Mouse (Mus musculus) urinary bladder, postnatal 4 days (tissue): ENCODE results near the gene Gm13271.
"Not testable (repeated sequence)": the region's sequence is repeated elsewhere in the genome, so short reads cannot be mapped to it uniquely, and the experiment has no call there.

Experiments
- DNase-seq, 2 experiments: peaks; one replicate each; pipeline ENCODE4 v3.0.0; 2021 to 2022; ENCODE audit warnings: low spot score in 2 of 2

Gm13271 gene

DNA sequence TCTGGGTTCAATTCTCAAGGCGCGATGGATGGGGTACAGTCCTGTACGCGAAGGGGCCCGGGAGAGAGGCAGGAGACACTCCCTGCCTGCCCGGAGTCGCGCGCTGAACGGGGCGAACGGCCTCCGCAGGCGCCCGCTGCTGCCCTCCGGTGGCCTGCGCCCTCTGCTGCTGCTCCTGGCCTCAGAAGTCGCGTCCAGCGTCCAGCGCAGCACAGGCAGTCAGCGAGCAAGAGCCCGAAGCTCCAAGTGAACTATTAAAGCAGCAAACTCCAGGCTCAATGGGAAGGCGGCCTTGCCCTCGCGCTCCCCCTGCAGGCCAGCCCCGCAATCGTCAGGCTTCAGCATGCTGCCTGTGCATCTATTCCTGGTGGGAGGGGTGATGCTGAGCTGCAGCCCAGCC is 5.8 kb downstream of the Gm13271 start:
- peak; percentile 71 to 78 for DNase-seq

DNA sequence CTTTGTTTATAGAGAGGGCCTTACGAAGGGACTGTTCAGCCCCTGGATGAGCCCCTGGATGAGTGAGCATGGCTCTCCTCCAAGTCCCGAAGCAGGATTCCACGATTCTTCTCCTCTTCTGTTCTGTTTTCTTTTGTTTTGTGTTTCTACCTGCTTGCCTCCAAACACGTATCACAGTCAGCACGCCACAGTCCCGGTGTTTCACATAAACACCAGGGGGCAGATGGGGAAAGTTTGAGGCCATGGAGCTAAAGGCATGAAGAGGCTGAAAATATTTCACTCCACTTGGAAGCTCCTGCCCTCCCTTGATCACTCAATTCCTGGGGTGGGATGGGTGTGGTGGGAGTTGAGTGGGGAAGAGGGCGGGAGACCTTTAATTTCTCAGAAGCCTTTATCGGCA is 7.1 kb downstream of the Gm13271 start:
- DNase-seq: peak; percentile 77 to 94

DNA sequence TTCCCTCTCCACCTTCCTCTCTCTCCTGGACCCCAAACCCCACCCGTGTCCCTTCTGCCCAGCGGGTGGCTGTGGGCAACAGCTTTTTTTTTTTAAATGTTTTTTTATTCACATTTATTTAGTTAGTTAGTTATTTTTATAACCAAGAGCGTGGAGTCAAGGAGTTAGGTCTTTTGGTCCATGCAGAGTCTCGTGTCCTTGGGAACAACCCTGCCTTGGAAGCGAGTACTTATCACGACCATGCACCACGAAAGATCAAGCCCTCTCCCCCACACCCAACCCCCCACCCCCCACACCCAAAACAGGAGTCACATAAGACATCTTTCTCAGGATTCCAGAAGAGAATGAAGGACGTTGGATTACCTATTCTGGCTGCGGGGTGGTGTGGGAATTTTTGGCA is 7.7 kb downstream of the Gm13271 start:
- DNase-seq: peak in 1 of 2 experiments; percentile 32

DNA sequence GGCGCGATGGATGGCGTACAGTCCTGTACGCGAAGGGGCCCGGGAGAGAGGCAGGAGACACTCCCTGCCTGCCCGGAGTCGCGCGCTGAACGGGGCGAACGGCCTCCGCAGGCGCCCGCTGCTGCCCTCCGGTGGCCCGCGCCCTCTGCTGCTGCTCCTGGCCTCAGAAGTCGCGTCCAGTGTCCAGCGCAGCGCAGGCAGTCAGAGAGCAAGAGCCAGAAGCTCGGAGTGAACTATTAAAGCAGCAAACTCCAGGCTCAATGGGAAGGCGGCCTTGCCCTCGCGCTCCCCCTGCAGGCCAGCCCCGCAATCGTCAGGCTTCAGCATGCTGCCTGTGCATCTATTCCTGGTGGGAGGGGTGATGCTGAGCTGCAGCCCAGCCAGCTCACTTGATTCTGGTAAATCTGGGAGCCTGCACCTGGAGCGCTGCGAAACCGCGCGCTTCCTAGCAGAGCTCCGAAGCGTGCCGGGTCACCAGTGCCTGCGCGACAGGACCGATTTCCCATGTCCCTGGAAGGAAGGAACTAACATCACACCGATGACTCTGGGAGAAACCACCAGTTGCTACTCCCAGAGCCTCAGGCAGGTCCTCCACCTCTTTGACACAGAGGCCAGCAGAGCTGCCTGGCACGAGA is 8.8 kb downstream of the Gm13271 start:
- DNase-seq: peak in 1 of 2 experiments; percentile 47

DNA sequence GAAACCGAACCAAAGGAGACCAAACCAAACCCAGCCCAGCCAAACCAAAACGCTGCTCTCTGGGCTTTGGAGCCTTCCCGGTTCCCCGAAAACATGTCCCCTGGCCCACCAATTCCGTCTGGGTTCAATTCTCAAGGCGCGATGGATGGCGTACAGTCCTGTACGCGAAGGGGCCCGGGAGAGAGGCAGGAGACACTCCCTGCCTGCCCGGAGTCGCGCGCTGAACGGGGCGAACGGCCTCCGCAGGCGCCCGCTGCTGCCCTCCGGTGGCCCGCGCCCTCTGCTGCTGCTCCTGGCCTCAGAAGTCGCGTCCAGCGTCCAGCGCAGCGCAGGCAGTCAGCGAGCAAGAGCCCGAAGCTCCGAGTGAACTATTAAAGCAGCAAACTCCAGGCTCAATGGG is 18.9 kb downstream of the Gm13271 start, which contains the start of gene Gm13290:
Gene Gm13290, plus strand, starts transcription at position 301 of the 400 bp plus-strand sequence.
- not testable (repeated sequence) for DNase-seq

DNA sequence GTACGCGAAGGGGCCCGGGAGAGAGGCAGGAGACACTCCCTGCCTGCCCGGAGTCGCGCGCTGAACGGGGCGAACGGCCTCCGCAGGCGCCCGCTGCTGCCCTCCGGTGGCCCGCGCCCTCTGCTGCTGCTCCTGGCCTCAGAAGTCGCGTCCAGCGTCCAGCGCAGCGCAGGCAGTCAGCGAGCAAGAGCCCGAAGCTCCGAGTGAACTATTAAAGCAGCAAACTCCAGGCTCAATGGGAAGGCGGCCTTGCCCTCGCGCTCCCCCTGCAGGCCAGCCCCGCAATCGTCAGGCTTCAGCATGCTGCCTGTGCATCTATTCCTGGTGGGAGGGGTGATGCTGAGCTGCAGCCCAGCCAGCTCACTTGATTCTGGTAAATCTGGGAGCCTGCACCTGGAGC is 22.0 kb downstream of the Gm13271 start, which contains the start of gene Gm13289:
Gene Gm13289, plus strand, starts transcription at position 301 of the 400 bp plus-strand sequence.
- DNase-seq: not testable (repeated sequence)

DNA sequence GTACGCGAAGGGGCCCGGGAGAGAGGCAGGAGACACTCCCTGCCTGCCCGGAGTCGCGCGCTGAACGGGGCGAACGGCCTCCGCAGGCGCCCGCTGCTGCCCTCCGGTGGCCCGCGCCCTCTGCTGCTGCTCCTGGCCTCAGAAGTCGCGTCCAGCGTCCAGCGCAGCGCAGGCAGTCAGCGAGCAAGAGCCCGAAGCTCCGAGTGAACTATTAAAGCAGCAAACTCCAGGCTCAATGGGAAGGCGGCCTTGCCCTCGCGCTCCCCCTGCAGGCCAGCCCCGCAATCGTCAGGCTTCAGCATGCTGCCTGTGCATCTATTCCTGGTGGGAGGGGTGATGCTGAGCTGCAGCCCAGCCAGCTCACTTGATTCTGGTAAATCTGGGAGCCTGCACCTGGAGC is 24.9 kb downstream of the Gm13271 start, which contains the start of gene Gm13272:
Gene Gm13272, plus strand, starts transcription at position 301 of the 400 bp plus-strand sequence.
- DNase-seq: not testable (repeated sequence)

DNA sequence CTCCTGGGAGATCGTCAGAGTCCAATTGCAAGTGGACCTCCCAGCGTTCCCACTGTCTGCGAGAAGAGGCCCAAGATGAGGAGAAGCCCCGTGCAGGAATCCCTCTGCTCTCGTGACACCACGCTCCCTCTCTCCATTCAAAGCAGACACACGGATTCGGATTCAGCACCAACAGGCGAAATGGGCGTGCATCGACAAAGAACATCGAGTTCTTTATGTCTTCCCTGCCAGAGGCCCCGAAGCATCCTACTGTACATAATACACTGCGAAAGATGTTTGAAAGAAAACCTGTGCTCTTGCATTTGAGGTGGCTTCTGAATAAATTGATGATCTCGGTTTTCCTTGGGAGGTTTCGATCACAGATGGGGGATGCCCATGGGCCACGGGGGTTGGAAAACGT is 25.7 kb downstream of the Gm13271 start:
- not testable (repeated sequence) for DNase-seq

DNA sequence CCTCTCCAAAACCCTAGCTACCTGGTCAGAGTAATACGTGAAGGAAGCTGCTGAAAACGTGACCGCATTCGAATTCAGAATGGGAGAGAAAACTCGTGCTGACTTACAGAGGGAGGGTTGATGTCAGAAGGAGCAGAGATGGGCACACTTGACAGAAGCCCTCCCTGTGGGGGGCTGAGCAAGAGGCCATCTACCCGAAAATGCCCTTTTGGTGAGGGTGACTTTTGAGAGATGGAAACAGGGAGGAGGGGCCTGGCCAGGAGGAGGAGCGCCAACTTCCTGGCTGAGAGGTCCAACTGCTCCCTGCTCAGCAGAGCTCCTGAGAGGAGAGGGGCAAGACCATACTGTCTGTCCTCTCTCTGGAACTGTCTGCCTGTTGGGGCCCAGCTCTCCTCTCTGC is 27.2 kb downstream of the Gm13271 start, which contains the start of gene Ifnz:
Gene Ifnz, plus strand, starts transcription at position 301 of the 400 bp plus-strand sequence.
- not testable (repeated sequence) for DNase-seq

DNA sequence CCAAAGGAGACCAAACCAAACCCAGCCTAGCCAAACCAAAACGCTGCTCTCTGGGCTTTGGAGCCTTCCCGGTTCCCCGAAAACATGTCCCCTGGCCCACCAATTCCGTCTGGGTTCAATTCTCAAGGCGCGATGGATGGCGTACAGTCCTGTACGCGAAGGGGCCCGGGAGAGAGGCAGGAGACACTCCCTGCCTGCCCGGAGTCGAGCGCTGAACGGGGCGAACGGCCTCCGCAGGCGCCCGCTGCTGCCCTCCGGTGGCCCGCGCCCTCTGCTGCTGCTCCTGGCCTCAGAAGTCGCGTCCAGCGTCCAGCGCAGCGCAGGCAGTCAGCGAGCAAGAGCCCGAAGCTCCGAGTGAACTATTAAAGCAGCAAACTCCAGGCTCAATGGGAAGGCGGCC is 27.7 kb downstream of the Gm13271 start:
- DNase-seq: peak in 1 of 2 experiments; percentile 20

DNA sequence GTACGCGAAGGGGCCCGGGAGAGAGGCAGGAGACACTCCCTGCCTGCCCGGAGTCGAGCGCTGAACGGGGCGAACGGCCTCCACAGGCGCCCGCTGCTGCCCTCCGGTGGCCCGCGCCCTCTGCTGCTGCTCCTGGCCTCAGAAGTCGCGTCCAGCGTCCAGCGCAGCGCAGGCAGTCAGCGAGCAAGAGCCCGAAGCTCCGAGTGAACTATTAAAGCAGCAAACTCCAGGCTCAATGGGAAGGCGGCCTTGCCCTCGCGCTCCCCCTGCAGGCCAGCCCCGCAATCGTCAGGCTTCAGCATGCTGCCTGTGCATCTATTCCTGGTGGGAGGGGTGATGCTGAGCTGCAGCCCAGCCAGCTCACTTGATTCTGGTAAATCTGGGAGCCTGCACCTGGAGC is 30.7 kb downstream of the Gm13271 start, which contains the start of gene Gm13276:
Gene Gm13276, plus strand, starts transcription at position 301 of the 400 bp plus-strand sequence.
- not testable (repeated sequence) for DNase-seq

DNA sequence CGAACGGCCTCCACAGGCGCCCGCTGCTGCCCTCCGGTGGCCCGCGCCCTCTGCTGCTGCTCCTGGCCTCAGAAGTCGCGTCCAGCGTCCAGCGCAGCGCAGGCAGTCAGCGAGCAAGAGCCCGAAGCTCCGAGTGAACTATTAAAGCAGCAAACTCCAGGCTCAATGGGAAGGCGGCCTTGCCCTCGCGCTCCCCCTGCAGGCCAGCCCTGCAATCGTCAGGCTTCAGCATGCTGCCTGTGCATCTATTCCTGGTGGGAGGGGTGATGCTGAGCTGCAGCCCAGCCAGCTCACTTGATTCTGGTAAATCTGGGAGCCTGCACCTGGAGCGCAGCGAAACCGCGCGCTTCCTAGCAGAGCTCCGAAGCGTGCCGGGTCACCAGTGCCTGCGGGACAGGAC is 33.7 kb downstream of the Gm13271 start, which contains the start of gene Gm13277:
Gene Gm13277, plus strand, starts transcription at position 231 of the 400 bp plus-strand sequence.
- peak; percentile 59 to 60 for DNase-seq

DNA sequence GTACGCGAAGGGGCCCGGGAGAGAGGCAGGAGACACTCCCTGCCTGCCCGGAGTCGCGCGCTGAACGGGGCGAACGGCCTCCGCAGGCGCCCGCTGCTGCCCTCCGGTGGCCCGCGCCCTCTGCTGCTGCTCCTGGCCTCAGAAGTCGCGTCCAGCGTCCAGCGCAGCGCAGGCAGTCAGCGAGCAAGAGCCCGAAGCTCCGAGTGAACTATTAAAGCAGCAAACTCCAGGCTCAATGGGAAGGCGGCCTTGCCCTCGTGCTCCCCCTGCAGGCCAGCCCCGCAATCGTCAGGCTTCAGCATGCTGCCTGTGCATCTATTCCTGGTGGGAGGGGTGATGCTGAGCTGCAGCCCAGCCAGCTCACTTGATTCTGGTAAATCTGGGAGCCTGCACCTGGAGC is 36.6 kb downstream of the Gm13271 start, which contains the start of gene Gm13278:
Gene Gm13278, plus strand, starts transcription at position 301 of the 400 bp plus-strand sequence.
- DNase-seq: not testable (repeated sequence)

DNA sequence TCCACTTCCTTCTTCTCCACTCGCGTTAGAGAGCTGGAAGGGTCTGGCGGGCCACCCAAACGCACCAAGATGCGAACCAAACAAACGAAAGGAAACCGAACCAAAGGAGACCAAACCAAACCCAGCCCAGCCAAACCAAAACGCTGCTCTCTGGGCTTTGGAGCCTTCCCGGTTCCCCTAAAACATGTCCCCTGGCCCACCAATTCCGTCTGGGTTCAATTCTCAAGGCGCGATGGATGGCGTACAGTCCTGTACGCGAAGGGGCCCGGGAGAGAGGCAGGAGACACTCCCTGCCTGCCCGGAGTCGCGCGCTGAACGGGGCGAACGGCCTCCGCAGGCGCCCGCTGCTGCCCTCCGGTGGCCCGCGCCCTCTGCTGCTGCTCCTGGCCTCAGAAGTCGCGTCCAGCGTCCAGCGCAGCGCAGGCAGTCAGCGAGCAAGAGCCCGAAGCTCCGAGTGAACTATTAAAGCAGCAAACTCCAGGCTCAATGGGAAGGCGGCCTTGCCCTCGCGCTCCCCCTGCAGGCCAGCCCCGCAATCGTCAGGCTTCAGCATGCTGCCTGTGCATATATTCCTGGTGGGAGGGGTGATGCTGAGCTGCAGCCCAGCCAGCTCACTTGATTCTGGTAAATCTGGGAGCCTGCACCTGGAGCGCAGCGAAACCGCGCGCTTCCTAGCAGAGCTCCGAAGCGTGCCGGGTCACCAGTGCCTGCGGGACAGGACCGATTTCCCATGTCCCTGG is 39.4 kb downstream of the Gm13271 start, which contains the start of gene Gm13275:
Gene Gm13275, plus strand, starts transcription at position 552 of the 740 bp plus-strand sequence.
- peak; percentile 75 to 79 for DNase-seq

DNA sequence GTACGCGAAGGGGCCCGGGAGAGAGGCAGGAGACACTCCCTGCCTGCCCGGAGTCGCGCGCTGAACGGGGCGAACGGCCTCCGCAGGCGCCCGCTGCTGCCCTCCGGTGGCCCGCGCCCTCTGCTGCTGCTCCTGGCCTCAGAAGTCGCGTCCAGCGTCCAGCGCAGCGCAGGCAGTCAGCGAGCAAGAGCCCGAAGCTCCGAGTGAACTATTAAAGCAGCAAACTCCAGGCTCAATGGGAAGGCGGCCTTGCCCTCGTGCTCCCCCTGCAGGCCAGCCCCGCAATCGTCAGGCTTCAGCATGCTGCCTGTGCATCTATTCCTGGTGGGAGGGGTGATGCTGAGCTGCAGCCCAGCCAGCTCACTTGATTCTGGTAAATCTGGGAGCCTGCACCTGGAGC is 42.4 kb downstream of the Gm13271 start, which contains the start of gene Gm13279:
Gene Gm13279, plus strand, starts transcription at position 301 of the 400 bp plus-strand sequence.
- DNase-seq: not testable (repeated sequence)

DNA sequence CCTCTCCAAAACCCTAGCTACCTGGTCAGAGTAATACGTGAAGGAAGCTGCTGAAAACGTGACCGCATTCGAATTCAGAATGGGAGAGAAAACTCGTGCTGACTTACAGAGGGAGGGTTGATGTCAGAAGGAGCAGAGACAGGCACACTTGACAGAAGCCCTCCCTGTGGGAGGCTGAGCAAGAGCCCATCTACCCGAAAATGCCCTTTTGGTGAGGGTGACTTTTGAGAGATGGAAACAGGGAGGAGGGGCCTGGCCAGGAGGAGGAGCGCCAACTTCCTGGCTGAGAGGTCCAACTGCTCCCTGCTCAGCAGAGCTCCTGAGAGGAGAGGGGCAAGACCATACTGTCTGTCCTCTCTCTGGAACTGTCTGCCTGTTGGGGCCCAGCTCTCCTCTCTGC is 44.7 kb downstream of the Gm13271 start, which contains the start of gene Gm13285:
Gene Gm13285, plus strand, starts transcription at position 301 of the 400 bp plus-strand sequence.
- not testable (repeated sequence) for DNase-seq

DNA sequence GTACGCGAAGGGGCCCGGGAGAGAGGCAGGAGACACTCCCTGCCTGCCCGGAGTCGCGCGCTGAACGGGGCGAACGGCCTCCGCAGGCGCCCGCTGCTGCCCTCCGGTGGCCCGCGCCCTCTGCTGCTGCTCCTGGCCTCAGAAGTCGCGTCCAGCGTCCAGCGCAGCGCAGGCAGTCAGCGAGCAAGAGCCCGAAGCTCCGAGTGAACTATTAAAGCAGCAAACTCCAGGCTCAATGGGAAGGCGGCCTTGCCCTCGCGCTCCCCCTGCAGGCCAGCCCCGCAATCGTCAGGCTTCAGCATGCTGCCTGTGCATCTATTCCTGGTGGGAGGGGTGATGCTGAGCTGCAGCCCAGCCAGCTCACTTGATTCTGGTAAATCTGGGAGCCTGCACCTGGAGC is 48.3 kb downstream of the Gm13271 start, which contains the start of gene Gm13287:
Gene Gm13287, plus strand, starts transcription at position 301 of the 400 bp plus-strand sequence.
- not testable (repeated sequence) for DNase-seq
